Comparison of ENCODE assay signal across 26 mouse cellular contexts in genomic region chr5:47464848-47465247, GRCm38 (mm10).
A peak's percentile ranks its signal among the peaks of the same experiment; 100 is the strongest.
DNase-seq lines count a peak whose midpoint lies in the region; ATAC-seq and TF ChIP-seq lines count a peak whose summit lies in the region.
"Had no signal": no experiment of that assay in that cellular context is flagged by ENCODE, and none has a peak within 500 bp of the region (broad histone marks: within the 10 kb centered on the region; RNA-seq: fewer than 3 reads in every experiment).

No protein-coding gene starts in this region.

- peak; percentile 90 for ATAC-seq in granulocyte monocyte progenitor cell, adult 5-6 weeks (replicated peaks; ENCODE audit: poor library complexity, severe bottlenecking)
- peak; percentile 91 for ATAC-seq in megakaryocyte progenitor cell, adult 5-6 weeks (replicated peaks; ENCODE audit: poor library complexity)
- ATAC-seq: forebrain, embryonic 16.5 days; intestine, postnatal 0 days had no signal

- peak overlapping the region; percentile 30; the same call in 1 of the 2 replicates for H3K27ac ChIP-seq in bone marrow macrophage, adult 2 months (ENCODE audit: insufficient read depth, low read depth, low read length)
- H3K27ac ChIP-seq: embryonic facial prominence, embryonic 10.5 days; embryonic facial prominence, embryonic 13.5 days; forebrain, embryonic 12.5 days; heart, embryonic 15.5 days; hindbrain, embryonic 12.5 days; hindbrain, embryonic 15.5 days had no signal

- H3K4me1 ChIP-seq in bone marrow macrophage, adult 2 months (ENCODE audit: control insufficient read depth, insufficient read depth, low read length) = peaks cover 3% of the 10 kb centered on the region
- H3K4me1 ChIP-seq: embryonic facial prominence, embryonic 10.5 days; embryonic facial prominence, embryonic 13.5 days; forebrain, embryonic 12.5 days; heart, embryonic 12.5 days; heart, embryonic 15.5 days; hindbrain, embryonic 12.5 days; hindbrain, embryonic 15.5 days had no signal

- no peak for DNase-seq in left cerebral cortex, adult 9 months (ENCODE audit: low spot score in 2 of 2)
- no peak for DNase-seq in cerebellum, adult 8-10 months
- DNase-seq in cerebellum, adult 18-20 months = no peak
- DNase-seq: adrenal gland, postnatal 10 days; adrenal gland, postnatal 36 days; cerebellum, adult 11-12 months; cerebellum, adult 9-11 months; cerebellum, postnatal 25 days; gastrocnemius, postnatal 10 days; gastrocnemius, postnatal 36 days; heart, adult 11 months; heart, postnatal 10 days; heart, postnatal 4 days had no signal

- TF ChIP-seq CTCF in bone marrow macrophage, adult 2 months (IDR thresholded peaks at IDR 0.05; ENCODE audit: low read depth, low read length) = no peak

- H3K4me3 ChIP-seq in bone marrow macrophage, adult 2 months (ENCODE audit: insufficient read depth, low read length) = no peak overlapping the region
- H3K4me3 ChIP-seq: embryonic facial prominence, embryonic 10.5 days; embryonic facial prominence, embryonic 13.5 days; erythroblast, embryonic 14.5 days; forebrain, embryonic 12.5 days; heart, embryonic 12.5 days; heart, embryonic 15.5 days; hindbrain, embryonic 12.5 days; hindbrain, embryonic 15.5 days had no signal

- no peak for TF ChIP-seq POLR2A in bone marrow macrophage, adult 2 months (IDR thresholded peaks at IDR 0.05; ENCODE audit: borderline replicate concordance, low read depth, low read length)
